Mouse (Mus musculus): ENCODE data around the gene Rps18. TPM values are rescaled to one million over a fixed set of nuclear protein-coding genes. Genes with fewer than 3 reads are reported as not detected.

Rps18 gene
- total and polyA plus RNA-seq, 3 experiments: 286 to 1,183 TPM; not detected in 1

DNA sequence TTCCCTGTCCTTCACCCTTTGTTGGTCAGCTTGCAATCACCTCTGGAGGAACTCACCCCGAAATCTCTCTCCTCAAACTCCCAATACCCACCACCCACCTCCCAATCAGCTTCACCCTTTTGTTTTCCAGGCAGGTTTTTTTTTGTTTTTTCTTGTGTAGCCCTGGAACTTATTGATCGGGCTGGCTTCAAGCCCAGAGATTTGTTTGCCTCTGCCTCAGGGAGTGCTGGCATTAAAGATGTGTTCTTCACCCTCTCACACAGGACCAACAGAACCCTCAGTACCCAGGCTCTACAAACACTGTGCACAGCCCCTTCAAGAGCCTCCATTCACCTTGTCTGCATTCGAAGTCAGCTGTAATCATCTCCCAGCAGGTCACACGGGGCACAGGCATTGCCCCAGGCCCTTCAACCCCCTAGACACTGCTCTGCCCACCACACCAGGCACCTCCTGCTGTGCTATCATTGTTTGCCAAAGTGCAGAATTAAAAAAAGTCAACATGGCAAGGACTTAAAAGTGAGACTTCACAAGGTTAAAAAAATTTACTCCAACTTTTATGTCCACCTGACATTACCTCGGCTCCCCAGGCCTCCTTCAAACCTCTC, 1.7 kb downstream of the Rps18 start:
- H3K27ac ChIP-seq (ENCODE audit: control insufficient read depth, low read depth, low read length): peak overlapping the region; percentile 85
- peaks cover 40% of the 10 kb centered on the region for H3K79me2 ChIP-seq (ENCODE audit: control insufficient read depth, insufficient read depth, low read length, poor library complexity)
- H3K9me3 ChIP-seq (replicated peaks; ENCODE audit: insufficient read depth, low read length): no peaks in the 10 kb centered on the region
- H3K36me3 ChIP-seq (ENCODE audit: control insufficient read depth in 1 of 2, insufficient read depth in 2 of 2, low read length in 2 of 2): peaks cover 10 to 18% of the 10 kb centered on the region in 2 experiments
- peaks cover 0 to 13% of the 10 kb centered on the region in 2 experiments; a peak in 2 of 4 replicates for H3K4me1 ChIP-seq (ENCODE audit: control insufficient read depth in 1 of 2, insufficient read depth in 2 of 2, low read length in 2 of 2)
- peak overlapping the region; percentile 82 to 87 for H3K4me3 ChIP-seq (ENCODE audit: control insufficient read depth in 1 of 2, insufficient read depth in 1 of 2, low read depth in 2 of 2, low read length in 2 of 2)
- H3K27me3 ChIP-seq (ENCODE audit: control insufficient read depth in 1 of 2, insufficient read depth in 2 of 2, low read length in 2 of 2): no peaks in the 10 kb centered on the region
- DNase-seq (ENCODE audit: low read depth, low spot score): no peak
- TF ChIP-seq CHD2 (IDR thresholded peaks at IDR 0.05; ENCODE audit: low read length) (no peak), MYB (IDR thresholded peaks at IDR 0.05; ENCODE audit: low read depth, low read length) (no peak), MEF2A (IDR thresholded peaks at IDR 0.05; ENCODE audit: extremely low read depth, insufficient replicate concordance, low read depth, low read length, poor library complexity, severe bottlenecking) (no peak), MAFK (IDR thresholded peaks at IDR 0.05; ENCODE audit: borderline replicate concordance, low read depth, low read length) (no peak), TCF12 (IDR thresholded peaks at IDR 0.05; ENCODE audit: low read depth, low read length) (no peak), GATA1 (IDR thresholded peaks at IDR 0.05; ENCODE audit: low read depth, low read length) (no peak), ETS1 (IDR thresholded peaks at IDR 0.05; ENCODE audit: low read depth, low read length) (no peak), BHLHE40 (IDR thresholded peaks at IDR 0.05; ENCODE audit: borderline replicate concordance, low read depth, low read length) (no peak), TAL1 (IDR thresholded peaks at IDR 0.05; ENCODE audit: low read length) (no peak), MAX (IDR thresholded peaks at IDR 0.05; ENCODE audit: low read length) (no peak), MXI1 (IDR thresholded peaks at IDR 0.05; ENCODE audit: low read depth, low read length) (no peak)
- H3K9ac ChIP-seq (ENCODE audit: control insufficient read depth, low read depth, low read length, poor library complexity, severe bottlenecking): peak overlapping the region; percentile 99

DNA sequence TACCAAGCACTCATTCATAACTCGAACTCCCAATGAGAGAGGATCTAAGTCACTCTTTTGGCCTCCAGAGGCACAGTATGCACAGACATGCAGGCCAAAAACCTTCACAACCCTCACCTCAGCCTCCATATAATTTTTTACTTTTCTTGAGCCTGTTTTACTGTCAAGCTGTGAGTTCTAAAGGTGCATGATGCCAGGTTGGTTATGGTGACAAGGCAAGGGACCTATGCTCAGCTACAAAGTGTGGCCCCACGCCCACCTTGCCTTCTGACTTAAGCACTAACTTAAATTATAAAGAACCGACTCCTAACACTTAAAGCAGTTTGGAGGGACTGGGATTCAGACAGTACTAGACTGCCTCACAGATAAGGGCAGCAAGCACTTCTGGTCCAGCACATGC, 2.5 kb downstream of the Rps18 start:
- Histone ChIP-seq H3K36me3 (ENCODE audit: control insufficient read depth in 1 of 2, insufficient read depth in 2 of 2, low read length in 2 of 2) (peaks cover 10 to 18% of the 10 kb centered on the region in 2 experiments), H3K4me1 (ENCODE audit: control insufficient read depth in 1 of 2, insufficient read depth in 2 of 2, low read length in 2 of 2) (peaks cover 0 to 13% of the 10 kb centered on the region in 2 experiments; a peak in 2 of 4 replicates), H3K27me3 (ENCODE audit: control insufficient read depth in 1 of 2, insufficient read depth in 2 of 2, low read length in 2 of 2) (no peaks in the 10 kb centered on the region), H3K9me3 (replicated peaks; ENCODE audit: insufficient read depth, low read length) (no peaks in the 10 kb centered on the region), H3K4me3 (ENCODE audit: control insufficient read depth in 1 of 2, insufficient read depth in 1 of 2, low read depth in 2 of 2, low read length in 2 of 2) (peak overlapping the region; percentile 82 to 87), H3K27ac (ENCODE audit: control insufficient read depth, low read depth, low read length) (peak overlapping the region; percentile 95), H3K79me2 (ENCODE audit: control insufficient read depth, insufficient read depth, low read length, poor library complexity) (peaks cover 40% of the 10 kb centered on the region), H3K9ac (ENCODE audit: control insufficient read depth, low read depth, low read length, poor library complexity, severe bottlenecking) (peak overlapping the region; percentile 99)
- TF ChIP-seq CTCF (IDR thresholded peaks at IDR 0.05 in 2 of 3, conservative IDR thresholded peaks at IDR 0.05 in 1 of 3; ENCODE audit: control insufficient read depth in 1 of 3, insufficient read depth in 1 of 3, low read depth in 2 of 3, low read length in 3 of 3, poor library complexity in 1 of 3, severe bottlenecking in 1 of 3): no peak
- peak; percentile 73; the same call in 1 of the 2 replicates for TF ChIP-seq CHD1 (IDR thresholded peaks at IDR 0.05; ENCODE audit: low read depth, low read length)
- TF ChIP-seq POLR2AphosphoS2 (IDR thresholded peaks at IDR 0.05; ENCODE audit: low read length): no peak
- TF ChIP-seq ETS1 (IDR thresholded peaks at IDR 0.05; ENCODE audit: low read depth, low read length): no peak
- DNase-seq (ENCODE audit: low read depth, low spot score): no peak

DNA sequence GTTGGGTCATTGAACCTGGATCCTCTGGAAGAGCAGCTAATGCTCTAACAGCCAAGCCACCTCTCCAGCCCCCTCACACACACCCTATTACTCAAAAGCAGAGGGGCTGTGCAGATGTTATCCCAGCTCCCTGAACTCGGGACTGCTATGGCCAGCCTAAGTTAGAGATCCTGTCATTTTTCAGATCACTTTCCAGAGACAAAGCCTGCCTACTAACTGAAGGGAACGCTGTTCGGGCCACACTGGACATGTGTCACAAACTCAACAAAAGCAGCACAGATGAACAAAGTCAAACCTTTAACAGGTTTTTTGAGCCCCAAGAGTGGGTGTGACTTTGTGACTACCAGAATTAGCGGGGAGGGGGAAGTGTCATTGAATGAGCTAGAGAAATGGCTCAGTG, 2.9 kb downstream of the Rps18 start:
- Histone ChIP-seq H3K9me3 (replicated peaks; ENCODE audit: insufficient read depth, low read length) (no peaks in the 10 kb centered on the region), H3K4me1 (ENCODE audit: control insufficient read depth in 1 of 2, insufficient read depth in 2 of 2, low read length in 2 of 2) (peaks cover 0 to 13% of the 10 kb centered on the region in 2 experiments; a peak in 2 of 4 replicates), H3K27me3 (ENCODE audit: control insufficient read depth in 1 of 2, insufficient read depth in 2 of 2, low read length in 2 of 2) (no peaks in the 10 kb centered on the region), H3K4me3 (ENCODE audit: control insufficient read depth in 1 of 2, insufficient read depth in 1 of 2, low read depth in 2 of 2, low read length in 2 of 2) (peak overlapping the region; percentile 82 to 87), H3K36me3 (ENCODE audit: control insufficient read depth in 1 of 2, insufficient read depth in 2 of 2, low read length in 2 of 2) (peaks cover 10 to 18% of the 10 kb centered on the region in 2 experiments), H3K9ac (ENCODE audit: control insufficient read depth, low read depth, low read length, poor library complexity, severe bottlenecking) (peak overlapping the region; percentile 99), H3K79me2 (ENCODE audit: control insufficient read depth, insufficient read depth, low read length, poor library complexity) (peaks cover 40% of the 10 kb centered on the region), H3K27ac (ENCODE audit: control insufficient read depth, low read depth, low read length) (peak overlapping the region; percentile 95)
- peak; percentile 46 for DNase-seq (ENCODE audit: low read depth, low spot score)
- TF ChIP-seq SIN3A (IDR thresholded peaks at IDR 0.05; ENCODE audit: low read length): peak; percentile 64
- TF ChIP-seq MYC (IDR thresholded peaks at IDR 0.05; ENCODE audit: low read depth, low read length): 0 out of 2 replicates have a peak, but pooled peaks have one; percentile 33
- peak; percentile 41; the same call in 1 of the 2 replicates for TF ChIP-seq MXI1 (IDR thresholded peaks at IDR 0.05; ENCODE audit: low read depth, low read length)
- TF ChIP-seq ZC3H11A (IDR thresholded peaks at IDR 0.05; ENCODE audit: low read depth, low read length): no peak
- no peak for TF ChIP-seq KAT2A (conservative IDR thresholded peaks at IDR 0.05; ENCODE audit: low read depth, low read length)
- TF ChIP-seq ZMIZ1 (IDR thresholded peaks at IDR 0.05; ENCODE audit: low read depth, low read length): 0 out of 2 replicates have a peak, but pooled peaks have one; percentile 36
- no peak for TF ChIP-seq ZKSCAN1 (IDR thresholded peaks at IDR 0.05; ENCODE audit: low read depth, low read length)
- TF ChIP-seq MAFK (IDR thresholded peaks at IDR 0.05; ENCODE audit: borderline replicate concordance, low read depth, low read length): no peak
- TF ChIP-seq SMC3 (IDR thresholded peaks at IDR 0.05; ENCODE audit: low read depth, low read length): no peak
- TF ChIP-seq ZNF384 (IDR thresholded peaks at IDR 0.05; ENCODE audit: low read depth, low read length): no peak
- TF ChIP-seq HCFC1 (IDR thresholded peaks at IDR 0.05; ENCODE audit: low read depth, low read length): no peak
- TF ChIP-seq USF1 (IDR thresholded peaks at IDR 0.05; ENCODE audit: low read depth, low read length): no peak
- 0 out of 2 replicates have a peak, but pooled peaks have one; percentile 14 for TF ChIP-seq MYB (IDR thresholded peaks at IDR 0.05; ENCODE audit: low read depth, low read length)
- no peak for TF ChIP-seq TCF12 (IDR thresholded peaks at IDR 0.05; ENCODE audit: low read depth, low read length)
- 0 out of 2 replicates have a peak, but pooled peaks have one; percentile 53 for TF ChIP-seq CHD1 (IDR thresholded peaks at IDR 0.05; ENCODE audit: low read depth, low read length)

Measured in MEL (cell line).